Mouse (Mus musculus) kidney, adult 2 months (tissue): ENCODE measurements around the gene Herc2.

Experiments
- CTCF ChIP-seq: fragments of 200-500 bp; conservative IDR thresholded peaks from 2 replicates; pipeline ENCODE4 v1.5.1; 2011; ENCODE audit warnings: low read depth, mild to moderate bottlenecking, control low read depth, low read length, moderate library complexity, mixed read lengths; ENCODE audit not compliant: insufficient read depth, insufficient read length
- POLR2A ChIP-seq: fragments of 200-500 bp; IDR thresholded peaks from one replicate; pipeline ENCODE4 v1.6.1; 2011; ENCODE audit warnings: low read depth, low read length, control low read depth

DNA sequence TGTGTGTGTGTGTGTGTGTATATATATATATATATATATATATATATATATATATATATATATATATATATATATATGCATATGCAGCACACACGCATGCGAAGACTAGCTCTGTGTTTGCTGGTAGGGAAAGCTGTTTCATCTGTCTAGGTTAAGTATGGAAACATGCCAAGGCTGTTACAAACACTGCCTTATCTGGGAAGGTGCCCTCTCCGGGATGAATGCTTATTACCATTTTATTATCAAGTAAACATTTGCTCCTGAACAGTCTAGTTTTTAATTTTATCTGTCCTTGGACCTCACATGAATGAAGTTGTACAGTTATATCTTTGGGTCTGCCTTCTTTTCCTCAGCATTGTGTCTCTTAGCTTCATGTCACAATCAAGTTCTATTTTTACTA is 79.6 kb downstream of the Herc2 start:
- TF ChIP-seq CTCF (no peak), POLR2A (no peak)
